Mouse (Mus musculus) telencephalon, adult 2 months (tissue): ENCODE measurements around the gene Cyp39a1.

Source experiments
- DNase-seq: peaks from one replicate; pipeline ENCODE4 v3.0.0-alpha.2; 2011; ENCODE audit warnings: low read depth, low spot score

Gene Cyp39a1

DNA sequence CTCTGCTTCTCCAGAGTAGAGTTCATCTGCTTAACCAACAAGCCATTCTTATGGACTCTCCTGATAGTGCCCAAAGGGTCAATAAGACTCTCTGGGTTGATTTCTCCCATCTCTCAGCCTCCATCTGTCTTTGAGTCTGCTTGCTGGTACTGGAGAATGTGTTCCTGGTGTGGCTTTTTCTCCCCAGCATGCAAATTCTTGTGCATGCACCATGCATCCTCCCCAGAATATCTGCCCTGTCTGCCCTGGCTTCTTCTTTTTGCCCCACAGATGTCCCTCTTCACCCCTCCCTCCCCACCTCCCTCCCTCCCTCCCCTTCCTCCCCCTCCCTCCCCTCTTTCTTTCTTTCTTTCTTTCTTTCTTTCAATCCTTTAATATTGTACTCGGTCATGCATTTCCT lies 10.1 kb downstream of the Cyp39a1 start:
- DNase-seq = no peak

- DNase-seq = no peak
Measured at GRCm38 (mm10) chr17:43684086-43684485, 16.9 kb downstream of the Cyp39a1 start.

GRCm38 (mm10) chr17:43684638-43685037 lies 17.4 kb downstream of the Cyp39a1 start:
- DNase-seq = no peak

DNA sequence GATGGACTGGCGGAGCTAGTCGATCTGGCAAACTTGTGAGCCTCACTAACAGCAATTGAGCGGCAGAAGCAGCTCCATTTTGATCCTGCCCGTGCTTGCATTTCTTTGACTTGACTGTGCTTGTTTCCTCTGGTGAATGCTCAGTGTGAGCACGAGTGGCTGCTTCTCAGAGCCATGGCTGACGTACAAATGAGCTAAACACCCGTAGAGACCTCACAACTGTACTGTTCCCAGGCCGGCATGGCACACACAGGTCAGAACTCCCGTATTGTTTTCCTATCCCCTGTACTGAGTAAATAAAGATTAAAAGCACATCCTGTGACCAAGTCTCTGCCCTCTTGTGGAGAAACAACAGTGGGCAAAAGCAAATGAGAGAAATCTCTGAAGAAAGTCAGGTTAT lies 22.4 kb downstream of the Cyp39a1 start:
- DNase-seq = no peak

DNA sequence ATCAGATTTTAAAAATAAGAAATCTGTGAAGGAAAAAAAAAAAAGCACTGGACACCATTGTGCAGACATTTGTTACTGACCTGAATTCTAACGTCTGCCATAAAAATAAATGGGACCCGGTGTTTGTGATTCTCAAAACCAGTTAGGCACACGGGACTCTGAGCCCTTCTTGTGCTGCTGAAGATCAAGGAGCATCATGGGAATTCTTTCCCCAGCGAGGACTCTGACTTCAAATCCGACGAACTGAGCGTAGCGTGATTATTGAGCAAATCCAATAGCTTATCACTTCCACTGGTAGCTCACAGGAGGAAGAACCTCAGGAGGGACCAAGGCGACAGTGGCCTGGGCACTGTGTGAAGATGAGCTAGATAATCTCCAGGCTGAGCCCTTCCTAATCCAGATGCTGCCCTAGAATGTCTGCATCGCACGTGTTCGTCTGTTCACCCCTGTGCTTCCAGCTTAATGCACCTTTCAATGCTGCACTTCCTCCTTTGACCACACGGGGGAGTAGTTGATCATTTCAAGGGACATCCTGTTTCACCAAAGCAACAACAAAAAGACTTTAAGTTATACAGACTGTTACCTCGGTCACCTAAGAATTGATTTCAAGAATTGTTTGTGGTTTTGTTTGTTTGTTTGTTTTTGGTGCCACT lies 31.9 kb downstream of the Cyp39a1 start:
- DNase-seq = peak; percentile 55

- no peak for DNase-seq
Measured at GRCm38 (mm10) chr17:43701060-43701459, 33.8 kb downstream of the Cyp39a1 start.

DNA sequence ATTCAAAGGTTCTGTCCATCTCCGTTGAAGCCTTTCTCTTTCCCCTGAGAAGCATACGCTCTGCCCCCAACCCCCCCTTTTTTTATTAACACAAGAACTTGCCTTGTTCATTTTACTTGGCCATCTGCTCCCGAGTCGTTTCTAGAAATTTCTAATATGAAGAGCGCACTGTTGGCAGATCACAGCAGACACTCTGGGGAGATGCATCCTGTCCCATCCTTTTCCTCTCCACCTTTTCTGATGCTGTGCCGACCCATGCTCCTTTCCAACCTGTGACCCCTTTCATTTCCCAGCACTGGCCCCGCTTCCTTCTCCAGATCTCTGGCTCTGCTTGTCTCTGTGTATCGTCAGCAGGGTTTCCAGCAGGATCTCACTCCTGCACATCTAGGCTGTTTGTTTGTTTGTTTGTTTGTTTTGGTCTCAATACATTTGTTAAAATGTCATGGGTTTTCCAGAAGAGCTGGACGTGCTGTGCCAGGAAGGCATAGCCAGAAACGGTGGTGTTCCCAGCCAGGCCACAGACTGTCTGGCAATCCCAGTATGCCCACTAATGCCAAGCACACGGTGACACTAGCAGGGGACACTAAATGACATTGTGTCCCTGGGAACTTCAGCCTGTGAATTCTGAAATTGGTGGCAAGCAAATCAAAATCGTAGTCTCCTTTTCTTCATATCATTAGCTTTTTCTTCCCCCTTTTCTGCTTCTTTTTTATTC lies 37.1 kb downstream of the Cyp39a1 start:
- no peak for DNase-seq

DNA sequence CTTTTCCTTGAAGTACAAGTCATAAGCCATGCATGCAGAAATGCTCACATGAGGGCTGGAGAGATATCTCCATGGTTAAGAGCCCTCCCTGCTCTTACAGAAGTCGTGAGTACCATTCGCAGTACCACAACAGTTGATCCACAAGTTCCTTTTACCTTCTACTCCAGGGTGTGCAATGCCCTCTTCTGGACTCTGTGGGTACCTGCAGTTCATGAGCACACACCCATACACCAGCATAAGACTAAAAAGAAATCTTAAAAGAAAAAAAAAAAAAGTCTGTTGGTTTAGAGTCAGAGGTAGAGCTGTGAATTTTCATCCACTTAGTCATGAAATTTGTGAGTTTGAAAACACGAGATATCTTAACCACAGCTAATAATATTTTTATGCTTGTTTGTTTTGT lies 39.5 kb downstream of the Cyp39a1 start:
- DNase-seq = no peak

DNA sequence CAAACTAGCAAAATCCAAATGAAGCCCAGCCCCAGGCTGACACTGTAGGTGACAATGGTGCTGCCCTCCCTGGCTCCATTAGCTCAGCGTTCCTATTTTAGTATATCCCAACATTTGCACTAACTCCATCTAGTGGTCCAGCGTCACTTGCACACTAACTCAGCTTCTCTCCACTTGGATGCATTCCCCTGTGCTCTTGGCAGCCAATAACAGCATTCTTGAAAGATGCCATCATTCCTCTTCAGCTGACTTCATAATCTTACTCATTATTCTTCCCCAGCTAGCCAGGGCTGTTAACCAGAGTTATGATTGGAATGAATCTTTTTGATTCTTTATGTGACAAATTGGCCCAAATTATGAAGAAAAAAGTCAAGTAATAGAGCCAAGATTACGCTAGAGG lies 40.0 kb downstream of the Cyp39a1 start:
- no peak for DNase-seq

DNA sequence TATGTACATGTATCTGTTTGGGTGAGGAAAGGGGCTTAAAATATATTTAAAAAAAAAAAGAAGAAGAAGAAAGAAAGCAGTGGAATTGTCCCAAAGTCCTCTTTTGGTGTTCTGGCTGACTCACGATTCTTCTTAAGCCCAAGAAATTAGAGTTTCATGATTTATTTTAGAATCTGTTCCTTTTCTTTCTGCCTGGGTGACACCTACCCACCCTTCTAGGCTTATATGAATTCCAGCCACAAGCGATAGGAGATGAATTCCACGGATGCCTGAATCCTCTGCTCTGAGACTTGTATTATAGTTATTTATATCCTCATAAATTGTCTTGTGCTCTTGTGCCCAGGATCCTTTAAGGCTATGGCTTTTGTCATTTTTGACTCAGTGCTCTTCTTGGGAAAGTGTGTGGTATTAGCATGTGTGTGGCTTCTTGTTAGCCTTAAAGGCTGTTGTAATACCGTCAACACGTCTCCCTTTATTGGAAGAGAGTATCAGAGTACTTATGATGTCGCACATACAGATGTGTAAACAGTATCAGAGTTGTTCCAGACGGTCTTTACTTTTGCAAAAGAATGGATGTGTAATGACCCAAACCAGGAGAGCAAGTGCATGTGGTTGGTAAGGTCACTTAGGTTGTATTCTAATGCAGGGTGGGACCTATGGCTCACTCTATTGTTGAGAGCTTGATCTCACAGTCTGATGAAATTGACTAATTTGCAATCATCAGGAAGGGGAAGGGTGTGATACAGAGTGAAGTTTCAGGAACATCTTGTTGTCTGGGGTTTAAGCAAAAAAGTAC lies 44.5 kb downstream of the Cyp39a1 start:
- DNase-seq = no peak

DNA sequence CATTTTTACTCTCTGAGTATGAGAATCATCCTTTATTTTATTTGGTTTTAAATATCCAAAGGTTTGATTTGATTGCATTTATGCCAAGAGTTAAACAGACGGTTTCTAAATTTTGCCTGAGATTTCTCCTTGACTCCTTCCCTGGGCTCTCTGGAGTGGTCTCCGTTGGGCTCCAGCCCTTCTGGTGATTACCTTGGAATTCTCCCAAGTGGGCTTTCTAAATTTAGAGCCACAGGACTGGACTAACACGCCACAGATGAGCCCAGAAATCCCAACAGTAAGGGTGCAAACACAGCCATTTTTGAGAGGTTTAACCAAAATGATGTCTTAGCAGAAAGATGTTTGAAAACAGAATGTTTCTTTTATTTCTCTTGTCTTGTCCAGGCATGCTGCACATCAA lies 47.0 kb downstream of the Cyp39a1 start:
- DNase-seq = no peak

GRCm38 (mm10) chr17:43716601-43717000 lies 49.4 kb downstream of the Cyp39a1 start:
- DNase-seq = no peak

- no peak for DNase-seq
Measured at GRCm38 (mm10) chr17:43719401-43719800, 52.2 kb downstream of the Cyp39a1 start.

- no peak for DNase-seq
Measured at GRCm38 (mm10) chr17:43724480-43724879, 57.3 kb downstream of the Cyp39a1 start.

DNA sequence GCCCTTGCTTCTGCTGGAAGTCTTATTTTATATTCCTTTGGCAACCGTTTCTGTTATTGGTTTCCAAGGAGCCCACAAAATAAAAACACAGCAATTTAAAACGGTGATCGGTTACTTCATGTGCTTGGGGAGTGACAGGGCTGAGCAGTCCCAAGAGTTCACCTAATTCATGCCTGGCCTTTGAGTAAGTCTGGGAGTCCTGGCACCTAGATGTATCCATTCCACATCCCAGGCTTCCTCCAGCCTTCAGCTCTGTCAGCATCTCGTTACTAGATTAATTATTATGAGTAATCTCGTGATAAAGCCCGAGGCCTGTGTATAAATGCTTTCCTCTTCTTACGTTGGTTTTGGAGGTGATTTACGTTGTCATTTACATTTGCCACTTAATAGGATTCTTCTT lies 64.1 kb downstream of the Cyp39a1 start:
- DNase-seq = no peak

GRCm38 (mm10) chr17:43731976-43732375 lies 64.8 kb downstream of the Cyp39a1 start:
- no peak for DNase-seq

GRCm38 (mm10) chr17:43734252-43734651 lies 67.0 kb downstream of the Cyp39a1 start:
- no peak for DNase-seq

DNA sequence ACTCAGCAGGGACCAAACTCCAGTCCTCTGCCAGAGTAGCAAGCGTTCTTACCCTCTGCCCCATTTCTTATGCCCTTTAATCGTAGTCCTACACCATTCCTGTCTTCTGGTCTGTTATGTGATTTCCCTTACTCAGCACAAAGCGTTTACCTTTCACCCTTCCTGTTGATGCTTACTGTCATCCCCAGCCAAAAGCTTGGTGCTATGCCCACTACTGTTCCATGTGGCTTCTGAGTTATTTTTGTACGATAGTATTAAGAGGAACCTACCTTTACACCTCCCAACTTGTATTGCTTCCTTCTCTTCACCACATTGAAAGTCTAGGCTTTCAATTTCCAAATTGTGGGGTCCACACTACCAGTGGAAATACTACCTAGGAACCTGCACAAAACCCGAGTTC lies 76.7 kb downstream of the Cyp39a1 start:
- no peak for DNase-seq

DNA sequence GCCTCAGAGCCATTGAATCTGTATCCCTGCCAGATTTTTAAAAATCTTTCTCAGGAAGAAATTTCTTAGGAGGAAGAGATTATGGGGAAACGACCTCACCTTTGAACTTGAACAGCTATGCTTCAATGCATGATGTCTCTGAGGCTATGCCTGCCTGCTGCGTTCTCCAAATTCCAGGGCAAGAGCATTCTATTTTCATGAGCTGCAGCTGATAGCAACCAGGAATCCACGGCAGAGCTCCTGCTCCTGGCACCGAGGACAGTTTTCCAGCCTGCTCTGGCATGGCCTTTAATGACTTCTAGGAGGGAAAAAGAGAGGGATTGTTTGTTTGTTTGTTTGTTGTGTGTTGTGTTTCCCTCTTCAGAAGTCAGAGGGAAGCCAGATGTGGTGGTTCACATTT lies 77.2 kb downstream of the Cyp39a1 start:
- no peak for DNase-seq

DNA sequence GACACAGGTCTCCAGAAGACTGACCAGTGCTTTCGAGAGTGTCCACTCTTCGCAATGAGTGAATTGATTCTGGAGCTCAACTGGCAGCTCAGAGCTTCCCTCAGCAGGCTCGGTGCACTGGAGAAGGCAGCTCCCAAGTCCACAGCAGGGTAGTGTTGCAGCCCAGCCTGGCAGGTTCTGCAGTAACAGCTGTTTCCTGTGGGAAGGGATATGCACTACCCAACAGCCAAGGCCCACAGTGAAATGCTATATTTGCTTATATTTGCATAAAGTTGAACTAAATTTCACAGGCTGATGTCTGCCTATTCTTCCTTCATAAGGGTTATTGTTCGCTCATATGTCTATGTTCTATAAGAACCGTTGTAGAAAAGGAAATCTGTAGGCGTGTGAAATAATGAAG lies 83.9 kb downstream of the Cyp39a1 start:
- DNase-seq = peak; percentile 70

- DNase-seq = no peak
Measured at GRCm38 (mm10) chr17:43752811-43753210, 85.6 kb downstream of the Cyp39a1 start.

- DNase-seq = no peak
Measured at GRCm38 (mm10) chr17:43754687-43755086, 87.5 kb downstream of the Cyp39a1 start.
